Mouse (Mus musculus) E14TG2a.4 (cell line): ENCODE measurements around the gene Lhx8.

Source experiments
- H3K27me3 ChIP-seq: 2 replicates; pipeline ENCODE4 v1.6.1; 2014; ENCODE audit warnings: low read length, control low read depth; ENCODE audit not compliant: insufficient read depth
- H3K36me3 ChIP-seq: 2 replicates; pipeline ENCODE4 v1.6.1; 2014; ENCODE audit warnings: low read length, control low read depth; ENCODE audit not compliant: insufficient read depth
- H3K4me1 ChIP-seq: replicated peaks from 2 replicates; pipeline ENCODE4 v1.6.1; 2014; ENCODE audit warnings: low read depth, low read length, control low read depth
- H3K4me3 ChIP-seq: replicated peaks from 2 replicates; pipeline ENCODE4 v1.5.1; 2014; ENCODE audit warnings: mild to moderate bottlenecking, low read length
- H3K9me3 ChIP-seq: 2 replicates; pipeline ENCODE4 v1.6.1; 2014; ENCODE audit warnings: low read length, control low read depth
- CTCF ChIP-seq: conservative IDR thresholded peaks from 2 replicates; pipeline ENCODE4 v1.5.1; 2014; ENCODE audit warnings: low read length
- NANOG ChIP-seq: IDR thresholded peaks from 2 replicates; pipeline ENCODE4 v1.6.1; 2014; ENCODE audit warnings: borderline replicate concordance, low read length, mixed read lengths
- POU5F1 ChIP-seq: IDR thresholded peaks from 2 replicates; pipeline ENCODE4 v1.6.1; 2014; ENCODE audit warnings: low read length, borderline replicate concordance

Gene Lhx8

GRCm38 (mm10) chr3:154298490-154298889, 32.0 kb downstream of the Lhx8 start:
- H3K4me3 ChIP-seq, result no peak overlapping the region
- no peaks in the 10 kb centered on the region; the same call in 1 of the 2 replicates for H3K27me3 ChIP-seq
- TF ChIP-seq NANOG, result no peak
- no peak for TF ChIP-seq POU5F1
- no peak for TF ChIP-seq CTCF
- H3K4me1 ChIP-seq, result no peaks in the 10 kb centered on the region
- no peaks in the 10 kb centered on the region for H3K36me3 ChIP-seq
- H3K9me3 ChIP-seq, result no peaks in the 10 kb centered on the region; the same call in 1 of the 2 replicates

- no peak overlapping the region for H3K4me3 ChIP-seq
- H3K27me3 ChIP-seq, result peaks cover 3% of the 10 kb centered on the region; the same call in 1 of the 2 replicates
- no peak for TF ChIP-seq CTCF
- TF ChIP-seq NANOG, result no peak
- no peak for TF ChIP-seq POU5F1
- no peaks in the 10 kb centered on the region for H3K36me3 ChIP-seq
- H3K4me1 ChIP-seq, result no peaks in the 10 kb centered on the region
- H3K9me3 ChIP-seq, result no peaks in the 10 kb centered on the region
Measured at GRCm38 (mm10) chr3:154297499-154297898, 33.0 kb downstream of the Lhx8 start.

- H3K4me3 ChIP-seq, result no peak overlapping the region
- H3K4me1 ChIP-seq, result no peaks in the 10 kb centered on the region
- H3K9me3 ChIP-seq, result no peaks in the 10 kb centered on the region
- H3K36me3 ChIP-seq, result no peaks in the 10 kb centered on the region
- no peak for TF ChIP-seq NANOG
- no peak for TF ChIP-seq POU5F1
- TF ChIP-seq CTCF, result no peak
- peaks cover 11% of the 10 kb centered on the region; the same call in 1 of the 2 replicates for H3K27me3 ChIP-seq
Measured at GRCm38 (mm10) chr3:154294924-154295834, 35.3 kb downstream of the Lhx8 start.

- no peaks in the 10 kb centered on the region for H3K36me3 ChIP-seq
- no peak for TF ChIP-seq POU5F1
- TF ChIP-seq CTCF, result no peak
- TF ChIP-seq NANOG, result no peak
- no peaks in the 10 kb centered on the region for H3K9me3 ChIP-seq
Measured at GRCm38 (mm10) chr3:154293839-154294490, 36.5 kb downstream of the Lhx8 start.

GRCm38 (mm10) chr3:154292126-154292525, 38.3 kb downstream of the Lhx8 start:
- no peaks in the 10 kb centered on the region for H3K36me3 ChIP-seq
- no peak overlapping the region for H3K4me3 ChIP-seq
- H3K27me3 ChIP-seq, result peaks cover 11% of the 10 kb centered on the region; the same call in 1 of the 2 replicates
- TF ChIP-seq POU5F1 (no peak), CTCF (no peak), NANOG (no peak)
- H3K4me1 ChIP-seq, result no peaks in the 10 kb centered on the region
- H3K9me3 ChIP-seq, result no peaks in the 10 kb centered on the region

More at GRCm38 (mm10) chr3:154293839-154294490, 36.5 kb downstream of the Lhx8 start:
- Histone ChIP-seq H3K4me3 (no peak overlapping the region), H3K4me1 (no peaks in the 10 kb centered on the region), H3K27me3 (peaks cover 11% of the 10 kb centered on the region; the same call in 1 of the 2 replicates)

- H3K36me3 ChIP-seq, result no peaks in the 10 kb centered on the region
- H3K4me3 ChIP-seq, result no peak overlapping the region
- no peaks in the 10 kb centered on the region for H3K9me3 ChIP-seq
- TF ChIP-seq CTCF (no peak), POU5F1 (no peak), NANOG (no peak)
- H3K4me1 ChIP-seq, result no peaks in the 10 kb centered on the region
- peaks cover 11% of the 10 kb centered on the region; the same call in 1 of the 2 replicates for H3K27me3 ChIP-seq
Measured at GRCm38 (mm10) chr3:154290351-154290750, 40.1 kb downstream of the Lhx8 start.

GRCm38 (mm10) chr3:154288429-154289069, 41.9 kb downstream of the Lhx8 start:
- Histone ChIP-seq H3K4me3 (no peak overlapping the region), H3K27me3 (peaks cover 11% of the 10 kb centered on the region; the same call in 1 of the 2 replicates), H3K9me3 (no peaks in the 10 kb centered on the region), H3K4me1 (no peaks in the 10 kb centered on the region), H3K36me3 (no peaks in the 10 kb centered on the region)
- TF ChIP-seq POU5F1, result no peak
- no peak for TF ChIP-seq CTCF
- TF ChIP-seq NANOG, result no peak

GRCm38 (mm10) chr3:154287217-154287616, 43.2 kb downstream of the Lhx8 start:
- H3K9me3 ChIP-seq, result no peaks in the 10 kb centered on the region
- H3K4me1 ChIP-seq, result no peaks in the 10 kb centered on the region
- H3K36me3 ChIP-seq, result no peaks in the 10 kb centered on the region
- peaks cover 4% of the 10 kb centered on the region; the same call in 1 of the 2 replicates for H3K27me3 ChIP-seq
- TF ChIP-seq NANOG (no peak), POU5F1 (no peak), CTCF (no peak)
- no peak overlapping the region for H3K4me3 ChIP-seq
